Mouse (Mus musculus) ES-Bruce4 (cell line): ENCODE measurements around the gene Elavl1.

Experiments used
- CTCF ChIP-seq: IDR thresholded peaks from one replicate; pipeline ENCODE4 v1.8.1; 2011; ENCODE audit warnings: low read depth, low read length
- POLR2A ChIP-seq: IDR thresholded peaks from one replicate; pipeline ENCODE4 v1.8.1; 2011; ENCODE audit warnings: low read length; ENCODE audit not compliant: insufficient read depth

- no peak for TF ChIP-seq CTCF
- TF ChIP-seq POLR2A: no peak
These were observed 7.1 kb downstream of the Elavl1 start for GRCm38 (mm10) chr8:4318124-4318523.
